Mouse (Mus musculus) brain, adult 2 months (tissue): Measurements from ENCODE around the gene Gns.

Experiments
- DNase-seq: peaks from one replicate; pipeline ENCODE4 v3.0.0; 2011; ENCODE audit warnings: low read depth, low spot score

Gns gene

DNA sequence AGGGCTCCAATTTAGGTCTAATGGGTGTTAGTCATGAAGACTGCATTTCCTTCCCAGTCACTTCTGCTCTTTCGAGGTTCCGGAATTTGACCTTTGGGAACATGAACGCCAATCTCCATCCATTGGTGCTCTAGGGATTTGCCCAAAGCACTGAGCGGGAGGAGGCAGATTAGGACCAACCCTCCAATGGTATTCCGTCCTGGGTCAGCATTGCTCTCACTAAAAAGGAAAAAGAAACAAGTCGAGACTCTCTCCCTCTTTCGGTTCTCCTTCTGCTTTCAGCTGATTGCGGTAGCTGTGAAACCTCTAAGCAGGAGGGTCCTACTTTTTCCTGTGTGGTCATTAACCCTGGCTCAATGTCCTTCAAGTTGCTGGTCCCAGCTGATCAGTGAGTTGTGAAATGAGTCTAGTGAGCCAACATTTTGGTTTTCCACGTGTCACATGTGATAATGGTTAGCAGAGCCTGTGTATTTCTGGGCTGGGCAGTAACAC lies 937 bp downstream of the Gns start:
- peak; percentile 48 for DNase-seq

DNA sequence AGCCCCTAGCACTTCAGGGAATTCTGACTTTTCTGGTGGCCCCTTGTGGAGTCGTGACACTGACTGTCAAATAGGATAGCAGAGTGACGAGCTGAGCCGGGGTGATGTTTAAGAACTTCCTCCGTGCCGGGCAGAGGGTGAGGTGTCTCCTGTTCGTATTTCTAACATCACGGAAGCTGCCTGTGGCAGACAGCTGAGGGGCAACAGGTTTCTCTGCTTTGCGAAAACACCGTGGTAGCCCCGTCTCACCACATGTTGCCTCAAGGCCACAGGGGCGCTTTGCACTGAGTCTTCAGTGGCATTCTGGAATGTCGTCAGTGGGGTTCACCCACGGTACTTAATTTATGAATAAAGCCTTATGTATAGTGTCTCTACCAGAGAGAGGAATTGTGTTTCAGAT lies 2.4 kb downstream of the Gns start:
- DNase-seq, result no peak

DNA sequence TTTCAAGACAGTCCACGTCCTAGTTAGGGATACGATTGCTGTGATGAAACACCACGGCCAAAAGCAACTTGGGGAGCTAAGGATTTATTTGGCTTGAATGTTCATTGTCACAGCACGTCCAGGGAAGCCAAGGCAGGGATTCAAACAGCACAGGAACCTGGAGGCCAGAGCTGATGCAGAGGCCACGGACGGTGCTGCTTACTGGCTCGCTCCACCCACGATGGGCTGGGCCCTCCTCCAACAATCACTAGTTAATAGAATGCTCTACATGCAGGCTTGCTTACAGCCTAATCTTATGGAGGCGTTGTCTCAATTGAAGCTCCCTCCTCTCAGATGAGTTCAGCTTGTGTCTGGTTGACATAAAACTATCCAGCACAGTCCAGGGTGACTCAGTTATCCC lies 2.9 kb downstream of the Gns start:
- no peak for DNase-seq

DNA sequence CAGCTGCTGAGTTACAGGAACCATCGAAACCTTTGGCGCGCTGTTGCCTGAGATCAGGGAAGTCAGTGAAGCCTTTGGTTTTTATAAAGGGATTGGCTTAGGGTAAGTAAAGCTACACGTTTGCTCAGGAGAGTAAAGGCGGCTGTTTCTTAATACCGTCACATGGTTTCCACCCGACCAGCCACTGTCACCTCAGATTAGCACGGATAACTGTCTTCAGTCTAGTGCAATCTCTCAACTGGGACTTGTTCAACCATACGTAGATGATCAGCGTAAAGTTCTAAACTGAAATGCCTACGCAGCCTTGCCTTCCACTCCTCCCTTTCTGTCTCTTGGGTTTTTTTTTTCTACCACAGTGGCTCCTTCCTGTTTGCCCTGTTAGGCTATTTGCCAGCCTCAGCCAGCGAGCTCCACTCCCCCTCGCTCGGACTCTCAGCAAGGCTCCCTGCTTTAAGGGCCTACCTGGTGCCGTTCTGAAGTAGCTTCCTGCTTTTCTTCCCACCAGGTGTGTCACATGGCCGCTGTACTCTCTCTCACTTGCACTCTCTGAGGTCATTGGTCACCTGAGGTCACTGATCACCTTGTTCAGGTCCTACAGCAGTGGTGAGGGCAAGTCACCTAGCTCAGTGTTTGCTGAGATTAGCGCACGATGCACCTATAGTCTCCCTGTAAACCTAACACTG lies 4.0 kb downstream of the Gns start:
- DNase-seq, result no peak

DNA sequence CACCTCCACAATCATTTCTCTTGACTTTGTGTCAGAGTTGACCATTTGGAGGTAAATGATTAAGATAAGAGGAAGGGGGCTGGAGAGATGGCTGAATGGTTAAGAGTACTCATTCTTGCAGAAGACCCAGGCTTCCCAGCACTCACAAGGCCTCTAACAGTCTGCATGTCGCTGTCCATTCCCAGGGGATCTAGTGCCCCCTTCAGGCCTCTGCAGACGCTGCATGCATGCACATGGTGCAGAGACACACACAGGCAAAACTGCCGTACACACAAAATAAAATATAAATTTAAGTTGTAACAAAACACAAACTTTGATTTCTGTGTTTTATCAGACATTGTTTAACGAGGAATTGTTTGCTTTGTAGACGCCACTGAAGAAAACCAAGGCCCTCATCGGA lies 5.9 kb downstream of the Gns start:
- no peak for DNase-seq

DNA sequence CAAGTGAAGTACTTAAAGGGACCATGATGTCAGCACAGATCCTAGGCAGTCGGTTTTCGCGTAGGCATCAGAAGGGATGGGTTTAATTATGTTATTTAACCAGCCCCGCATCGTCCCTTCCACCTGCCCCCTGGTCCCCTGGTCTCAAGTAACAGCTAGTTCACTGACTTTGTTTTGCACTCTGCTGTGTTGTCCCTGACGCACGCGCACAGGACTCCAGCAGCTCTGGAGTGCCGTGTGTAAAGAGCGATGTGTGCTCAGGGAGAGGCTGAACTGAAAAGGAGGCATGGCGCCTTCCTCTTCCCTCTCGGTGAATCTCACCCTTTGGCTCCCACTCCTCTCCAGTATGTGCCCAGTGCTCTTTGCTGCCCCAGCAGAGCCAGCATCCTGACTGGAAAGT lies 9.1 kb downstream of the Gns start:
- DNase-seq, result no peak

DNA sequence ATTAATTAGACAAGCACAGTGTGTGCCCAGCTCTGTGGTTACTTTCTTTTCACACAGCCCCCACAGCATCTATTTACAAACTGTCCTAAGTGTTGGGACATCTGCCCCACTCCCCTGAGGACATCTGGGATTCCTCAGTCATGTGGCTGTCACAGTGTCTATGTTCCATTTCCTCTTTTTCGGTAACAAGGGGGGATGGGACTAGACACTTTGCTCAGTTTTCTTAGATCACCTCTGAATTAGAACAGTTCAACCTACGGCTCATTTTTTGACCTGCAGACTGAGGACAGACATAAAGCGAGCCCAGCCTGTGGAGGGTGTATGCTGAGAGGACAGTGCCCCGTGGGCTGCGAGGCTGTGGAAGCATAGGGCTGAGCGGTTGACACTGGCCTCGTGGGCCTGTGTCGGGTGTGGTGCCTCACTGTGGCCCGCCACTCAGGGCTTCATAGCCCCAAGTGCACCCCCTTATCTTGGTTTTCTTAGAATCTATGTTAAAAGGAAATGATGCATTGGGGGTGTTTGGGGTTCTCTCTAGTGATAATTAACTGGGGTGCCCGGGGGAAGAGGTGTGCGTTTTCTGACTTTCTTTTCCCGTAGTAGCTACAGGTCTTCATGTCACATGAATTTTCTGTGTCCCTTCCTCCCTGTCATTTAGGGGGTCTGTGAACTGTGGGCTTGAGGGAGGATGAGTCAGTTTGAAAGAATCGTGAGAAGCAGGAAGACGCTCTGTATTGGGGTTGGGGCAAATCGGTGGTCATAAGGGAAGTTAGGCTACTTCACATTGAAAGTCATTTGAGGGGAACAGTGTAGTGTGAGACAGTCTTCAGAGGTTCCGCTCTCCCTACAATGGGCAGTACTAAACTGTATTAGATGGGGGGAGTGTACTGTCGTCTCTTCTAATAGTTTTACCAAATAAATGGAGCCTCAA lies 10.1 kb downstream of the Gns start:
- peak; percentile 65 for DNase-seq

DNA sequence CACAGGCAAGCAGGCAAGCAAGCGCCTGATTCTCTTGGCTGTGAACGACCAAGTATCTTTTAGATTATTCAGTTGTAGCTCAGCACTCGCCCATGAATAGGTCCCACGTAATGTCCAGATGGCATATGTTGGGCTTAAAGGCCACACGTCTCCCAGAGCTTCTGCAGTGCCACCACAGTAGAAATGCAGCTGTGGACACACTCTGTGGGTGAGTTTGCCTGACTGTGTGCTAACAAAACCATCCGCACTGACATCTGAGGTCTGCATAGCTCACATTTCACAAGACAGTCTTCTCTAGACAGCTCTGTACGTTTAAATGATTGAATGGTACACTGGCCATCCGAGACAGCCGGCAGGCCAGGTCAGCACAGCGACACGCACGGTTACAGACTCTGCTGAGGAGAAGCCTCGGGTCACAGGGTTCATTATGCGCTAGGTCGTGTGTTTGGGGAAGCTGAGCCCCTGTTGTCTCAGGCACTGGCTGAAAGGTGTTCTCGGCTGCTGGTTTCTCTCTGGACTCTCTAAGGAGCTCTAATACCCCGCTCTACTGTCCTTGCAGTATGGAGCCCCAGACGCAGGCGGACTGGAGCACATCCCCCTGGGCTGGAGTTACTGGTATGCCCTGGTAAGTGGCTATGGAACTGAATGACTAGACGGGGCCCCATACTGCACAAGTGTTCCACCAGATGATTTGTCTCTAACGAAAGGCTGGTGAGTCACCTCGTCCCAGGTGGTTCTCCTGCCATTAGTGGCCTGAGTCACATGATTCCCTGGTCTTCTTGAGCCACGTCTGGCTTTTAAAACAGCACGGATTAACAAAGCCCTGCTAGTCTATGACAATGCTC lies 11.0 kb downstream of the Gns start:
- no peak for DNase-seq

DNA sequence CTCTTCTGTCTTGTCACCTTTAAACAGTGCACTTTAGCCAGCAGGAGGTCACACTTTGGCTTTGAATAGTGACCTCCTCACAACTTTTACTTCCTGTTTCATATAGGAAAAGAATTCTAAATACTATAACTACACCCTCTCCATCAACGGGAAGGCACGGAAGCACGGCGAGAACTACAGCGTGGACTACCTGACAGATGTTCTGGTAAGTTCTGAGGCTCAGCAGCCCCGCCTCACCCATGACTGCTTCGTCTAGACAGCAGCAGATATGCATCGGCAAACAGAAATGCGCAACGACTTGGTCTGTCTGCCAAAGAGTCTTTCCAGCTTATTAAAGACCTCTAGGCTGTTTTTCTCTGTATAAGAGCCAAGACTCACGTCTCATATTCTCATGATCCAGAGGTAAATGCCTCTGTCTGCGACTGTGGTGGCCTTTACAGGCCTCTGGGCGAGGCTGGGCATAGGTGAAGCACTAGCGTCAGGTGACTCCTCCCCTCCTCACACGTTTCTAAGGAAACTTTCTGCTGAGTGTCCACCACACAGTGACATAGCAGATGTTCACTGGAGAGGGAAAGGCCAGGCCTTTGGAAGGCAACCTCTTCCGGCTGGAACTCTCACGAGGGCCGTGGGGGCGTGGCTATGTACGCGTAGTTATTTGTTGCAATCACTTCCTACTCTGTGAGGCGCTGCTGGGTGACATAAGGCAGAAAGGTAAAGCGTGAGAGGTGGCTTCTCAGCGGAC lies 11.8 kb downstream of the Gns start:
- DNase-seq, result no peak

DNA sequence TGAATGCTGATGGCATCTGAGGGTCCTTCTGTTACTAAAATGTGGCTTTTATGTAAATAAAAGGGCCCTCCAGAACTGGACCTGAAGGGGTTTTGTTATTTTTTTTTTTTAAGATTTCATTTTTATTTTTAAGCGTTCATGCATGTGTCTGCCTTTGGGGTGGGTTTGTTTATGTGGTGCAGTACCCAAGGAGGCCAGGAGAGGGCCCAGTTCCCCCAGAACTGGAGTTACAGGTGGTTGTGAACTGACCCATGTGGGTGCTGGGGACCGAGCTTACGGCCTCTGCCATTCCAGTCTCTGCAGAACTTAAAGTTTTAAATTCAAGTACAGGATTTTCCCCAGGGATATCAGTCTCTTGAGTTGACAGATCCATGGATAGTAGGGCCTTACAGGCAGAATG lies 14.5 kb downstream of the Gns start:
- no peak for DNase-seq

DNA sequence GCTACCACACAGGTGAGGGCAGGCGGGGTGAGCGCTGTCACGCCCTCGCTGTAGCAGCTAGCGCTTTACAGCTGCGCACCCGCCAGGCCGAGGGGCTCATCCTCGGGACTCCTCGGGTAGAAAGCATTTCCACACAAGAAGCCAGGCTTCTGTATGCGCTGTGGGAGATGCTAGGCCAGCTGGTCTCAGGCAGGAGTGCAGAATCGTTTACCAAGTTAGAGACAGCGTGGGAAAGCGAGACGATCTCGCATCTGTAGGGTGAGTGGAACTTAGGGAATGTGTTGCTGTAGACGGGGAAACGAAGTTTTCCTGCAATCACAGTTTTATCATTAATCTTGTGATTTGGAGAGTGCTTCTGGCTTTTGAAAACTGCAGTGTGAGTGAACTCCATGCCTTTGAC lies 16.4 kb downstream of the Gns start:
- DNase-seq, result peak; percentile 65

DNA sequence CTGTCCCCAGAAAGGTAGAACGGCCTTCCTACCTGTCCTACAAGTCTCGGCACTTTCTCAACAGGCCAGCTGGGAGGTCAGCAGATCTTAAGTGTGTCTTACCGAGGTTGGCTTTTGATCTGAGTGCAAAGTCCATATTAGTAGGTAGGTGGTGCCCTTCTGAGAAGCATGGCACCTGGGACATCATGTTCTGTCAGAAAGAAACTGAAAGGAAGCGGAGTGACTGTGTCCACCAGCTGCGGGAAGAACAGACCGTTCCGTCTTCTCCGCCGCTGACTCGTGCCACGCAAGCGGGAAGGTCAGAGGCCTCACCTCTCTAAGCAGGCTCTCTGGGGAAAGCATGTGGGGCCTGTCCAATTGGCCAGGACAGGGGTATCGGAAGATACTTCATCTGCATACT lies 19.8 kb downstream of the Gns start:
- DNase-seq, result no peak

DNA sequence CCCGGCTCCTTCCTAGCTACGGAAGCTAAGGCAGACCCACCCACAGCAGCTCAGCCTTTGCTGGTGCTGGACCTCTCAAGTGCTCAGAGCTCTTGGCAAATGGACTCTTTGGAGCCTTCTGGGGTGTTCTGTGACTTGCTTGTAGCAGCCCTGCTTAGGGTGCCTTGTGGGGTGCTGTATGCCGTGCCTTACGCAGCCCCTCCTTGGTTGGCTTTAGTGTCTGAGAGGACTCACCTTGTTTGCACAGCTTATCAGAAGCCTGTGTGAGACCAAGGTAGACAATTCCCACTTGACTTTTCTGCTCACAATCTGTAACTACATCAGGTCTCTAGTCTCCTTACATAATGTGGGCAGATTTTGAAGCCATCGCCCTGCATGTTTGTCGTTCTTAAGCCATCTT lies 20.8 kb downstream of the Gns start:
- no peak for DNase-seq

DNA sequence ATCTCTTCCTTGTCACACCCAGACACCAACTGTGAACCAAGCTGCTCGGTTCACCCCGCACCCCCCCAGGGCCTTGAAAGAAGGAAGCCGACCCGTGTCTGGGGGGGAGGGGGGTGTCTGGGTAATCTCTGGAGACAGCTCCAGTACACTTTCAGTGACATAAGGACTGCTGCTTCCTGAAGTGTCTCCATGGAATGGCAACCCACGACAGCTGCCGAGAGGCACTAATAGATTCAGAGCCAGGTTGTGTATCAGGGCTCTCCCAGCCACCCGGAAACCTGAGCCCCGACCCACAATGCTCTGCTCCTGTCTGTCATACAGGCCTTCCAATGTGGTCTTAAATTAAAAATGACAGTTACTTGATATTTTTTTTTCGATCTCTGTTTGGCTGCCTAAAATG lies 21.5 kb downstream of the Gns start:
- no peak for DNase-seq

DNA sequence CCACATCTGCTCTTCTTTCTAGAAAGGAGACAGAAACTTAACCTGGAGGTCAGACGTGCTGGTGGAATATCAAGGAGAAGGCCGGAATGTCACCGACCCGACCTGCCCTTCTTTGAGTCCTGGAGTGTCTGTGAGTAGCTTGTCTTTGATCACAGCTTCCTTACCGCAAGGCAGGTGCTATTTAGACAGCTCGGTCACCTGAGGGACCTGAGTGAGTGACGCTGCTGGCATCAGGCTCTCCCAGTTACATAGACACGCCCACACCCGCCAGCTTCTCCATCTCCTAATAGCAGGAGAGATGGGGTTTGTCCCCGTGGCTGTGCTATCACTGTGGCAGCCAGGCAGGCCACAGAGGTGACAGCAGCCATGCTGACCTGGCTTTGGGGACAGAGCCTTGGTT lies 25.7 kb downstream of the Gns start:
- no peak for DNase-seq

DNA sequence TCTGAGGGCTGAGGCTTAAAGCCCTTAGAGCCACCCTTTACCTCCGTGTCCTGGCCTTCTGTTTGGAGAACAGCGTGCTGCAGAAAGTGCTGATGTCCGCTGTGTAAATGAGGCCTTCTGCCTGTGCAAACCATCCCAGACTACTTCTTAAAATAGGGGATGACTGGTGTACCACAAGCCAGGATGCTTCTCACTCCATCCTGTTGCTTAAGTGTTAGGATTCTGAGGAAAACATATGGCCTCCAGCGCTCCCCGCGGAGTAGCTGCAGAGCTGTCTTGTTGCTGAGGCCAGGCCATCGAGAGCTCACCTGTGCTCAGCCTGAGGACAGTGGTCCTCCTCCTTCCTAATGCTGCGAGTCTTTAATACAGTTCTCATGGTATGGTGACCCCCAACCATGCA lies 27.0 kb downstream of the Gns start:
- DNase-seq, result peak; percentile 82

DNA sequence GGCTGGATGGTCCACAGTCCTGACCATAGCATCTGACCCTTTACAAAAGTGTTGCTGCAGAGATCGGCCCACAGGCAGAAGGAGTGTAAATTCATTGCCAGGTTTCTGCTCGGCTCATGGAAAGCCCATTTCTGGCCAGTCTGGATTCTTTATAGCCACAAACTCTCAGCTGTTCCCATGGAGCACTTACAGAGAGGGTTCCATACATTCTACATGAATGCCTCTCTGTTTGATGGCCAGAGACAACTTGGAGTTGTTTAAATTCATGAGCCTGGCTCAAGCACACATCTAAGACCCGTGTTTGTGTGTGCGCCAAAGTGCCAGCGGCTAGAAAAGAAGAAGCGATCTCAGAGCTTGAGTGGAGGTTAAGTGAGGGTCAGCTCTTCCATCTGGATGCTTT lies 29.4 kb downstream of the Gns start:
- DNase-seq, result no peak

DNA sequence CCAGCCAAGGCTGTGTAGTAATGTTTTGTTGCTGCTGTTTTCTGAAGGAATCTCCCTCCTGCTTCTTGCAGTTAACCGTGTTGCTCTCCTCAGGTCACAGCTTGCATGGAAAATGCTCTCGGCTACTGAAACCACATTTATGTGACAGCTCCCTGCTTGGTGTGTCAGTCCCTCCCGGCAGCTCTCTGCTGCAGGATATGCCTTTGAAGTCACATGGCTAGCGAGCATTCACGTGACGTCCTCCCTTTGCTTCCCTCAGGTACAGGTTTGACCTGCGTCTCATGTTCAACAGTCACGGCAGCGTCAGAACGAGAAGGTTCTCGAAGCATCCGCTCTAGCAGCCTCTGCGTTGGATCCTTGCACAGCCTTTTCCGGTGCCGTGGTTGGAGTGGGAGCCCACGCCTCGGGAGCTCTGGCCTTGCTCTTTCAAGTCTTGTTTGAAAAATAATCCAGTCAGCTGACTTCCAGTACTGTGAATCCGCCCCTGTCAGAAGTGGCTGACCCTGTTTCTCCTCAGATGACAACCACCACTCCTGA lies 30.0 kb downstream of the Gns start:
- no peak for DNase-seq

DNA sequence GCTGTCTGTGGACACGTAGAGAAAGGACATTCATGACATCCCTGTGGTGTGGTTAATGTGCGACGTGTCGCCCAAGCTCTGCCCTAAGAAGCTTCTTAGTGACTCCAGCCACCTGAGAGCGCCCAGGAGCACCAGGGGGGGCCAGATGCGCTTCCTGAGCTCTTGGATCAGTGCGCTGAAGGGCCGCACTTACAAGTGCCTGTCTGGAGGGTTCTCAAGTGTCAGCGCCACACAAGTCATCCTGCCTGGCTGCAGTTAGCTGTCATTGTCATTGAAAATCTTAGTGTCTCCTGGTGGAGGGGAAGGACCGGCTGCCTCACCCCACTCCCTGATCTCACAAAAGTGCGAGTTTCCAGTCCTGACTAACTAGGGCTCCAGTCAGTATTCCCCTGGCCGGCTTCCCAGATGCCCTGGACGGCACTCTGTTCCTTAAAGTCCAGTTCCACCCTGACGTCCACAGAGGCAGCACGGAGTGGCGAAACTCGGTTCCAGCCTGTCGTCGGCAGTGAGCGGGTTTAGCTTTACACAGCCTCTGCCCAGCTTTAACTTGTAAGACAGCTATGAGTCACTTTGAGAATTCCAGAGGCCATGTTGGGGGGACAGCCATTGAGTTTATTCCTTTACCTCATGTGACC lies 30.8 kb downstream of the Gns start:
- no peak for DNase-seq

DNA sequence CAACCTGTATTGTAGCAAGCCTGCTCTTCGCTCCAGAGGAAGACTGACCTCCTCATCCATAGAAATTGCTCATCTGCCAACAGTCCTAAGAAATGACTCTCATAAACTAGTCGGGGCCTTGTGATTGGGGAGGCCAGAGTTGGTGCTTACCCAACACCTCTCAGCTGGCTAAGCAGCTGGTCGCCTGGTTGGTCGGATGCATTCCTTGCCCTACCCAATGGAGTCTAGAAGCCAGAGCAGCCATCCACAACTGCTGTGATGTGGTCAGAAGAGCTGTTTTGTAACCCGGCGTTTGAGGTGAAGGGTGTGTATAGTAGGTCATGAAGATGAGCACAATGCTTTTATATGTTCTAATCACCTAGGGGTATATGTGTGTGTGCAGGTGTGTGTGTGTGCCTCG lies 33.7 kb downstream of the Gns start:
- no peak for DNase-seq

DNA sequence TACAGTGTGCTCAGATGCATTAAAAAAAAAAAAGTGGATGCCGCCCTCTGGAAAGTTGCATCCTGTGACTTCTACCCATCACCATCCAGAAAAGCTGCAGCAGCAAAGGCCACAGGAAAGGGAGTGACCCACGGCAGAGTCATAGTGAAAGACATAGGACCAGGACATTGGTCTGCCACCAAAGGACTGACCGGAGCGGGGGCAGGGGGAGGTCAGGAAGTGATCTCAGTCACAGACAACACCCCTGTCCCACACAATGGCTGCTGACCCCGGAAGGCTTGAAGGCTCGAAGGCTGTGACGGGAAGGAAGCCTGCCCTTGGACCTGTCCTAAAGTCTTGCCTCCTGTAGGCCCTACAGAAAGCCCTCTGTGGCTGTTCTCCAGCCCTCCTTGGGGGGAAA lies 36.1 kb downstream of the Gns start:
- DNase-seq, result no peak
